Mouse (Mus musculus) heart, postnatal 0 days (tissue): Measurements from ENCODE around the gene Ocel1. TPM values are rescaled to one million over a fixed set of nuclear protein-coding genes. Genes with fewer than 3 reads are reported as not detected.
A peak's percentile ranks its signal among the peaks of the same experiment; 100 is the strongest.

Source experiments
- ATAC-seq: fragments of 200-750 bp; cut with Nextera tagmentation; 2 replicates; pipeline ENCODE4 v1.8.0; 2017; ENCODE audit warnings: low read depth, moderate number of reproducible peaks, moderate library complexity; ENCODE audit not compliant: insufficient read depth
- DNase-seq: peaks from one replicate; pipeline ENCODE4 v3.0.0-alpha.2; 2016; ENCODE audit warnings: low spot score
- H3K27ac ChIP-seq: fragments of 300-500 bp; sonication (generic); 2 replicates; pipeline ENCODE4 v1.5.1; 2014; ENCODE audit warnings: low read depth, mild to moderate bottlenecking
- H3K27me3 ChIP-seq: fragments of 300-500 bp; sonication (generic); 2 replicates; pipeline ENCODE4 v1.6.1; 2014; ENCODE audit warnings: low read length, mixed read lengths; ENCODE audit not compliant: control insufficient read depth, insufficient read depth
- H3K36me3 ChIP-seq: fragments of 300-500 bp; sonication (generic); replicated peaks from 2 replicates; pipeline ENCODE4 v1.6.1; 2014; ENCODE audit warnings: low read length, mixed read lengths; ENCODE audit not compliant: control insufficient read depth, insufficient read depth
- H3K4me1 ChIP-seq: fragments of 300-500 bp; sonication (generic); 2 replicates; pipeline ENCODE4 v1.6.1; 2014; ENCODE audit warnings: antibody characterized with exemption; ENCODE audit not compliant: control insufficient read depth, insufficient read depth
- H3K4me2 ChIP-seq: fragments of 300-500 bp; sonication (generic); 2 replicates; pipeline ENCODE4 v1.6.1; 2014; ENCODE audit warnings: low read depth, mild to moderate bottlenecking, low read length, moderate library complexity
- H3K4me3 ChIP-seq: fragments of 300-500 bp; sonication (generic); 2 replicates; pipeline ENCODE4 v1.5.1; 2014; ENCODE audit warnings: low read depth, low read length
- H3K9ac ChIP-seq: fragments of 300-500 bp; sonication (generic); replicated peaks from 2 replicates; pipeline ENCODE4 v1.6.1; 2014; ENCODE audit warnings: low read depth, low read length, mixed read lengths
- H3K9me3 ChIP-seq: fragments of 300-500 bp; sonication (generic); replicated peaks from 2 replicates; pipeline ENCODE4 v1.6.1; 2016; ENCODE audit warnings: low read length; ENCODE audit not compliant: control insufficient read depth
- CTCF ChIP-seq: IDR thresholded peaks from 2 replicates; pipeline ENCODE4 v1.5.1; 2016; ENCODE audit warnings: antibody characterized with exemption, control low read depth, low read depth
- EP300 ChIP-seq: IDR thresholded peaks from 2 replicates; pipeline ENCODE4 v1.6.1; 2016; ENCODE audit warnings: antibody characterized with exemption, low read depth
- WGBS: fragments of 180-500 bp; shearing (Covaris S2); extraction: QIAGEN DNeasy Blood & Tissue Kit; methylation state at CpG from one replicate; pipeline ENCODE4 v1.1.7; 2014; 5-methylcytosine and 5-hydroxymethylcytosine counted together
- polyA plus RNA-seq: library from polyadenylated mRNA; unstranded; fragments of >200 nt; fragmentation: Nextera tagmentation; extraction: Ambion mirVana; gene quantifications from 2 replicates; pipeline ENCODE4 v1.2.1, GENCODE M21; 2015
- total RNA-seq: library from RNA; depleted of rRNA; stranded (reverse); fragments of >200 nt; gene quantifications from 2 replicates; pipeline ENCODE4 v1.2.3, GENCODE M21; 2014; ENCODE audit warnings: low replicate concordance

Gene Ocel1
- total and polyA plus RNA-seq, 2 experiments from 2014 or later, result 5.7 to 10.6 TPM

DNA sequence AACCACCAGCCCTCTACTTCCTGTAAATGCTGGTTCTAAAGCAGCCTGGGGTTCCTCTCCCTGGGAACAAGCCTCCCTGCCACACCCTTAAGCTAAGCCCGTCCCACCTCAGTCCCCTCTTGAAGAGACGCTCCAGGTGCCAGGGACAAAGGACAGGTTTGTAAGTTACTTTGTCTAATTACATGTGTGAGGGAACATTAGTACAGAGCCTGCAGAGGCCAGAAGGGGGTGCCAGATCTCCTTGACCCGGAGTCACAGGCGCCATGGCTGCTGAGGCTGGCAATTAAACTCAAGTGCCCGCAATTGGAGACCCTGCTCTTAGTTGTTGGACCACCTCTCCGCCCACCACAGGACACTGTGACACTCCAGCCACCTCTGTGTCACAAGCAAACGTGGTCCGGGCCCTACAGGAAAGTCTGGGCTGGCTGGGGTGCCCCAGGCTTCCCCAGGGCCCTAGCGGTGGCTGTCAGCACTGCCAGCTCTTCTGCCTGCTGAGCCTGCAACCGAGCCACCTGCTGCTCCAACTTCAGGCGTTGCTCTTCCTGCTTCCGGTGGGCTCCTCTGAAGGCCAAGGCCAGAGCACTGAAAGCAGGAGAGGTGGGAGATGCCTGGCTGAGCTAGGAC lies 14.2 kb downstream of the Ocel1 start:
- WGBS, result 78% methylated on average over 12 of the region's 12 CpGs
- DNase-seq, result no peak
- H3K9ac ChIP-seq, result no peak overlapping the region

DNA sequence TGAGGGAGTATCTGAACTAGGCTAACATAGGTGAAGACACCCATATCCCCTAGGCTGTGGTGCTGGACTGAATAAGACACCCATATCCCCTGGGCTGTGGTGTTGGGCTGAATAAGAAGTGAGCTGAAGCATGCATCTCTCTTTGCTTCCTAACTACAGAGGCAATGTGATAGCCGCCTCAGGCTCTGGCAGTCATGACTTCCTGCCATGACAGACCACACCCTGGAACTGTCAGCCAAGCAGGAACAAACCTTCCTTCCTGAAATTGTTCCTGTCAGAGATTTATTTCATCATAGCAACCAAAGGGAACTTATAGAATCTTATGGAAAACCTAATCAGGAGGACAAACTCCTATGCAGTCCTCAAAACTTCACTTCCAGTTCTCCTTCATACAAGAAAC lies 17.2 kb downstream of the Ocel1 start:
- Histone ChIP-seq H3K4me1 (no peaks in the 10 kb centered on the region), H3K27ac (no peak overlapping the region), H3K9me3 (no peaks in the 10 kb centered on the region), H3K36me3 (no peaks in the 10 kb centered on the region), H3K9ac (no peak overlapping the region), H3K27me3 (no peaks in the 10 kb centered on the region), H3K4me2 (no peak overlapping the region), H3K4me3 (no peak overlapping the region)
- 36% methylated on average over 1 of the region's 1 CpGs for WGBS
- DNase-seq, result no peak
- TF ChIP-seq CTCF (no peak), EP300 (no peak)
- ATAC-seq, result no peak

More for the DNA sequence above, 14.2 kb downstream of the Ocel1 start:
- Histone ChIP-seq H3K9me3 (no peaks in the 10 kb centered on the region), H3K27me3 (no peaks in the 10 kb centered on the region), H3K4me2 (no peak overlapping the region), H3K4me3 (no peak overlapping the region), H3K4me1 (0 out of 2 replicates have a peak, but pooled peaks cover 4% of the 10 kb centered on the region), H3K36me3 (no peaks in the 10 kb centered on the region), H3K27ac (no peak overlapping the region)
- no peak for ATAC-seq
- TF ChIP-seq CTCF (no peak), EP300 (no peak)

DNA sequence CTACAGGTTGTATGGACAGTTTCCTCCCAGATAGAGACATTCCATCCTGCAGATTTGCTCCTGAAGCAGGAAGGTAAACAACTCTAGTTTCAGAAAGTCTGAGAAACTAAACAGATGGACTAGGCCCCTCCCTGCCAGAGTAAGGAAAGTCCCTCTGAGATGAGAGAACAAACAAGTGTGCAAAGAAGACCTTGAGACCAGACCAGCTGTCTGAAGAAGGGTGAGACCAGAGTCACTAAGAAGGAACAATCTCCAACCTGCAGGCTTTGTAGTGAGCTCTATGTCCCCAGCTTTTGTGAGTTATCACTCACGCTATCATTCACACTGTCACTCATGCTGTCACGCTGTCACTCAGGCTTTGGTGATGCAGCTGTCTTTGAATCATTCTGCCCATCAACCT lies 20.6 kb downstream of the Ocel1 start:
- Histone ChIP-seq H3K9ac (no peak overlapping the region), H3K4me1 (no peaks in the 10 kb centered on the region), H3K4me2 (no peak overlapping the region), H3K27me3 (no peaks in the 10 kb centered on the region), H3K27ac (no peak overlapping the region), H3K9me3 (no peaks in the 10 kb centered on the region), H3K36me3 (no peaks in the 10 kb centered on the region), H3K4me3 (no peak overlapping the region)
- WGBS, result 82% methylated on average over 2 of the region's 2 CpGs
- no peak for TF ChIP-seq CTCF
- no peak for ATAC-seq
- no peak for DNase-seq

DNA sequence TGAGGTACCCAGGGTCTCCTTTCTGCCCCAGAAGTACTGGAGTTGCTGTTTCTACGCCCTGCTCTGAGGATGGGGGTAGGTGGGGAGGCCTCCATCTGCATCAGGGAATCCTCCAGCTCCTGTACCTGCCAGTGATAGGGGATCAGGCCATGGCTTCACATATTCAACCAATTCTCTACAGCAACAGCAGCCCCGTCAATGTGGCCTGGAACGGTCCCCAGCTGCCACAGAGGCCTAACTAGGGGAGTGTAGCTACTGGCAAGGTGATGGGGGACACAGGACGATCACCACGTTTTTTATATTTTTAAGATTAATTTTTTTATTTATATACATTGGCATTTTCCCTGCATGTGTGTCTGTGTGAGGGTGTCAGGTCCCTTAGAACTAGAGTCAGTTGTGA lies 21.3 kb downstream of the Ocel1 start:
- Histone ChIP-seq H3K27ac (no peak overlapping the region), H3K27me3 (no peaks in the 10 kb centered on the region), H3K9ac (no peak overlapping the region), H3K4me1 (no peaks in the 10 kb centered on the region), H3K4me3 (no peak overlapping the region), H3K4me2 (no peak overlapping the region), H3K9me3 (no peaks in the 10 kb centered on the region), H3K36me3 (no peaks in the 10 kb centered on the region)
- WGBS, result 73% methylated on average over 5 of the region's 5 CpGs
- TF ChIP-seq EP300 (no peak), CTCF (no peak)
- ATAC-seq, result no peak
- no peak for DNase-seq

DNA sequence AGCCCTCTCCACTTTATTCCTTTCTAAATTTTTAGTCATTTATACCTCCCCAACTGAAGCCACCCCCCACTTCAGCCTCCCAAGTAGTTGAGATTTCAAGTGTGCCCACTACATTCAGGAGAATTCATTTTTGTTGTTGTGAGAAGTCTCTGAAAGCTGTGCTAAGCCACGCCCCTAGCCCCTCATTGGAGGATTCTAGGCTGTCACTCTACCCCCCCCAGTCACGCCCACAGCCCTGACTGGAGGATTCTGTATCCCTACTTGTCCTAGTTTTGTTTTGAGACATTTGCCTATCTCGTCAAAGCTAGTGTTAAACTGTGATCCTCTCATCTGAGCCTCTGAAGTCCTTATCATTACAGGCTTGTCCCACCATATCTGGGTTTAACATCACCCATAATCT lies 21.8 kb downstream of the Ocel1 start:
- peak overlapping the region; percentile 30 for H3K4me2 ChIP-seq
- H3K4me1 ChIP-seq, result no peaks in the 10 kb centered on the region
- H3K27ac ChIP-seq, result no peak overlapping the region
- no peaks in the 10 kb centered on the region for H3K9me3 ChIP-seq
- no peak overlapping the region for H3K4me3 ChIP-seq
- H3K27me3 ChIP-seq, result no peaks in the 10 kb centered on the region
- WGBS, result 21% methylated on average over 3 of the region's 3 CpGs
- DNase-seq, result no peak
- ATAC-seq, result no peak
- no peak for TF ChIP-seq CTCF
- TF ChIP-seq EP300, result no peak
- no peak overlapping the region for H3K9ac ChIP-seq
- H3K36me3 ChIP-seq, result no peaks in the 10 kb centered on the region

DNA sequence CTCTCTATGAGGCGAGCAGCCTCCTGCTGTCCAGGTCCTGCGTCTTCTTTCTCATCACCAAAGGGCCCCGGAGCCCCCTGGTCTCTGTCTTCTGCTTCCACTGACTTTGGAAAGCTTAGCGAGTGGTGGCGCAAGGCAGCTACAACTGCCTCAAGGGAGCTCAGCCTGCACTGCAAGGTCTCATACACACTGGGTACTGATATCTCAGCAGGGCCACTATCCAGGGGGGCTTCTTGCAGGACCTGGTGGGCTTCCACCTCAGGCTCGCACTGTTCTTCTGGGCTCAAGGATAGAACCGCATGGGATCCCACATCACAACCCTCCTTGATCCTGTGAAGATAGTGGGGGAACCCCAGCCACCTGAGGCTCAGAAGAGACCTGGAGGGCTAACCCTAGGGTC lies 23.4 kb downstream of the Ocel1 start:
- H3K36me3 ChIP-seq, result peaks cover 11% of the 10 kb centered on the region
- peak overlapping the region; percentile 31 for H3K9ac ChIP-seq
- H3K9me3 ChIP-seq, result no peaks in the 10 kb centered on the region
- TF ChIP-seq EP300, result no peak
- TF ChIP-seq CTCF, result no peak
- H3K4me2 ChIP-seq, result peak overlapping the region; percentile 50
- H3K4me1 ChIP-seq, result no peaks in the 10 kb centered on the region
- ATAC-seq, result no peak
- H3K27ac ChIP-seq, result peak overlapping the region; percentile 87
- H3K27me3 ChIP-seq, result no peaks in the 10 kb centered on the region
- peak overlapping the region; percentile 30 for H3K4me3 ChIP-seq
- DNase-seq, result no peak
- WGBS, result 62% methylated on average over 7 of the region's 7 CpGs
